Mouse (Mus musculus) neural tube, embryonic 12.5 days (tissue): ENCODE data around the gene Nub1. TPM values are rescaled to one million over a fixed set of nuclear protein-coding genes. Genes with fewer than 3 reads are reported as not detected.

ENCODE experiments used
- ATAC-seq: fragments of 200-750 bp; cut with Nextera tagmentation; 2 replicates; pipeline ENCODE4 v1.8.0; 2017; ENCODE audit warnings: low read depth, mild to moderate bottlenecking, moderate TSS enrichment, moderate library complexity; ENCODE audit not compliant: low FRiP score
- H3K27ac ChIP-seq: fragments of 300-500 bp; sonication (generic); 2 replicates; pipeline ENCODE4 v1.5.1; 2016
- H3K27me3 ChIP-seq: fragments of 300-500 bp; sonication (generic); replicated peaks from 2 replicates; pipeline ENCODE4 v1.6.1; 2016; ENCODE audit warnings: mild to moderate bottlenecking
- H3K36me3 ChIP-seq: fragments of 300-500 bp; sonication (generic); 2 replicates; pipeline ENCODE4 v1.6.1; 2016; ENCODE audit warnings: mild to moderate bottlenecking
- H3K4me1 ChIP-seq: fragments of 300-500 bp; sonication (generic); 2 replicates; pipeline ENCODE4 v1.6.1; 2016
- H3K4me2 ChIP-seq: fragments of 300-500 bp; sonication (generic); replicated peaks from 2 replicates; pipeline ENCODE4 v1.6.1; 2016; ENCODE audit warnings: mild to moderate bottlenecking
- H3K4me3 ChIP-seq: fragments of 300-500 bp; sonication (generic); 2 replicates; pipeline ENCODE4 v1.5.1; 2016
- H3K9ac ChIP-seq: fragments of 300-500 bp; sonication (generic); 2 replicates; pipeline ENCODE4 v1.6.1; 2016; ENCODE audit warnings: mild to moderate bottlenecking
- H3K9me3 ChIP-seq: fragments of 300-500 bp; sonication (generic); 2 replicates; pipeline ENCODE4 v1.6.1; 2016; ENCODE audit warnings: mild to moderate bottlenecking
- WGBS: fragments of 180-500 bp; shearing (Covaris S2); methylation state at CpG from one replicate; pipeline ENCODE4 v1.1.7; 2016; 5-methylcytosine and 5-hydroxymethylcytosine counted together
- polyA plus RNA-seq: library from polyadenylated mRNA; unstranded; fragments of >200 nt; fragmentation: Nextera tagmentation; extraction: Ambion mirVana; gene quantifications from 2 replicates; pipeline ENCODE4 v1.2.1, GENCODE M21; 2016

Nub1 gene
- polyA plus RNA-seq, result 39.8 and 44.2 TPM in 2 replicates

DNA sequence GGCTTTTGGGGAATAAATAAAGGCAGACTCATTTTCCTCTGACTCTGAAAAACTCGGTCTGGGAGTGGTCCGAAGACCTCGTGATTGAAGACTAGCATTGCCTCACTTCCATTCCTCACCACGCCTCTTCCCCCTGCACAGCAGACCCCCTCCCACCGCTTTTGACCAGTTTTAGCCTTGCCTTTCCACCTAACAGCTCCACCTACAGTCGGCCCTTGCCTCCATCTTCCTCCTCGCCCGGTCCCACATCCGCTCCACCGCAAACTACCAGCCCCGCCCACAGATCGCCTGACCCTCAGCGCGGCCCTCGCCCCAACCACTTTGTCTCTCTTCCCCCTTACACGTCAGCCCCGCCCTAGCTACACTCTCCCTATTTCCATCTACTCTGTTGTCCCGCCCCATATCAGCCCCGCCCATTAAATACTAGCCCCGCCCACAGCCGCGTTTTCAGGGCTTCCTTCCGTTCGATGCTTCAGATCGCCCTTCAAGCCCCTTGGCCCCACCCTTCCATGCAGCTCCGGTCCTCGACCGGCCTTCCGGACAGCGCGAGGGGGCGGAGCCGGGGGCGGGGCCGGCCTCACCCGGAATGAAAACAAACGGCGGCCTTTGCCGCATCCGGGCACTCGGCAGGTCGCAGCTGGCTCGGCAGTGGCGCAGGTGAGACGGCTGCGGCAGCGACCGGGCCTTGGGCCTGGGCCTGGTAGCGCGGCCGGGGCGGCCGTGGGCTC lies at the start of gene Nub1:
TSS of gene Nub1 (plus strand) at position 167 of the 728 bp plus-strand sequence.
- H3K4me2 ChIP-seq, result peak within 1 kb of the TSS; percentile 71

GRCm38 (mm10) chr5:24636987-24637386 lies 48.3 kb upstream of the Nub1 start:
- no peaks in the 10 kb centered on the region for H3K27me3 ChIP-seq
- H3K36me3 ChIP-seq, result no peaks in the 10 kb centered on the region
- no peak overlapping the region for H3K9ac ChIP-seq
- no peaks in the 10 kb centered on the region for H3K9me3 ChIP-seq
- no peak overlapping the region for H3K4me2 ChIP-seq
- 80% methylated on average over 4 of the region's 4 CpGs for WGBS
- no peak for ATAC-seq
- no peak overlapping the region for H3K27ac ChIP-seq
- no peak overlapping the region for H3K4me3 ChIP-seq
- peaks cover 3% of the 10 kb centered on the region; the same call in 1 of the 2 replicates for H3K4me1 ChIP-seq

More for the DNA sequence above, at the start of gene Nub1:
- peak within 1 kb of the TSS; percentile 72 for H3K27ac ChIP-seq
- H3K27me3 ChIP-seq, result no peaks in the 10 kb centered on the region
- ATAC-seq, result peak; percentile 97
- peaks cover 15% of the 10 kb centered on the region for H3K36me3 ChIP-seq
- H3K9me3 ChIP-seq, result no peaks in the 10 kb centered on the region
- H3K4me1 ChIP-seq, result peaks cover 6% of the 10 kb centered on the region; the same call in 1 of the 2 replicates
- peak within 1 kb of the TSS; percentile 91 for H3K4me3 ChIP-seq
- peak within 1 kb of the TSS; percentile 82 for H3K9ac ChIP-seq
- under 1% methylated on average over 53 of the region's 53 CpGs for WGBS

DNA sequence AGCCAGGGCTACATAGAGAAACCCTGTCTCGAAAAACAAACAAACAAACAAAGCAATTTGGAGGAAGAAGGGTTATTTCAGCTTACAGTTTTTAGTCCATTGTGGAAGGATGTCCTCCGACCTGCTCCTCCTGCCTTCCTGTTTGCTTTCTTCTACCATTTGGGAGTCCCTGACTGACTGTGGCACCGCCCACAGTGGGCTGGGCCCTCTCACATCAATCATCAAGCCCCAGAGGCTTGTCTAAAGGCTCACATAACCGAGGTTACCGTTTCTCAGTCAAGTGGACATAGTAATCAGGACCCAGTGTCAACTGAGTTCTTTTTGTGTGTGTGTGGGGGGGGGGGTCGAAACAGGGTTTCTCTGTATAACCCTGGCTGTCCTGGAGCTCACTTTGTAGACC lies 47.2 kb upstream of the Nub1 start:
- no peak overlapping the region for H3K4me3 ChIP-seq

DNA sequence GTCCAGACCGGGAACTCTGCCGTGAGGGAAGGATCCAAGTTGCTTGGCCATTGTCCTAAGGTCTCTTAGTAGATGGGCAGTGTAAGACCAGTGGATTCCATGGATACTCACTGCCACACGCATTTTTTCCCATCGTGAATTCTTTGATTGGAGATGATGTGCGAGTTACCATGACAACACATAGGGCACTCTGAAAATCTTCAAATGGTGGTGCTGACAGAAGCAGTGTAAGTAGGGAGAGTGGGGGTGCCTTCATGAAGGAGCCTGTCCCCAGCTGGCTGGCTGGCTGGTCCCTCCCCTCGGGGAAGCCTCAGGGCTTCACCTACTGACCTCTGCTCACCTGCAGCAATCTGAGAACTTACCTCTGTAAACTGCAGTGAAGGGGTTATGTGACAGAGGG lies 46.3 kb upstream of the Nub1 start:
- WGBS, result 76% methylated on average over 6 of the region's 6 CpGs
- no peak overlapping the region for H3K9ac ChIP-seq
- no peaks in the 10 kb centered on the region for H3K36me3 ChIP-seq
- no peak overlapping the region for H3K4me2 ChIP-seq
- no peak overlapping the region for H3K27ac ChIP-seq
- no peaks in the 10 kb centered on the region for H3K9me3 ChIP-seq
- H3K4me3 ChIP-seq, result no peak overlapping the region
- peaks cover 3% of the 10 kb centered on the region; the same call in 1 of the 2 replicates for H3K4me1 ChIP-seq
- no peaks in the 10 kb centered on the region for H3K27me3 ChIP-seq
- ATAC-seq, result no peak

More for the DNA sequence above, 47.2 kb upstream of the Nub1 start:
- H3K27me3 ChIP-seq, result no peaks in the 10 kb centered on the region
- no peak for ATAC-seq
- no peak overlapping the region for H3K27ac ChIP-seq
- no peak overlapping the region for H3K4me2 ChIP-seq
- 65% methylated on average over 6 of the region's 6 CpGs for WGBS
- H3K9ac ChIP-seq, result no peak overlapping the region
- no peaks in the 10 kb centered on the region for H3K36me3 ChIP-seq
- peaks cover 3% of the 10 kb centered on the region; the same call in 1 of the 2 replicates for H3K4me1 ChIP-seq
- H3K9me3 ChIP-seq, result no peaks in the 10 kb centered on the region

GRCm38 (mm10) chr5:24645454-24645853 lies 39.9 kb upstream of the Nub1 start:
- Histone ChIP-seq H3K9ac (no peak overlapping the region), H3K9me3 (no peaks in the 10 kb centered on the region), H3K4me1 (no peaks in the 10 kb centered on the region), H3K27me3 (no peaks in the 10 kb centered on the region), H3K27ac (no peak overlapping the region), H3K4me3 (no peak overlapping the region), H3K36me3 (no peaks in the 10 kb centered on the region), H3K4me2 (no peak overlapping the region)
- ATAC-seq, result no peak
- WGBS, result 82% methylated on average over 1 of the region's 1 CpGs

GRCm38 (mm10) chr5:24649231-24649630 lies 36.1 kb upstream of the Nub1 start:
- H3K9me3 ChIP-seq, result no peaks in the 10 kb centered on the region
- no peaks in the 10 kb centered on the region for H3K36me3 ChIP-seq
- no peak overlapping the region for H3K4me3 ChIP-seq
- H3K27ac ChIP-seq, result no peak overlapping the region
- no peaks in the 10 kb centered on the region for H3K4me1 ChIP-seq
- H3K9ac ChIP-seq, result no peak overlapping the region
- WGBS, result 71% methylated on average over 4 of the region's 4 CpGs
- 0 out of 2 replicates have a peak, but pooled peaks cover 6% of the 10 kb centered on the region for H3K27me3 ChIP-seq
- H3K4me2 ChIP-seq, result no peak overlapping the region
- no peak for ATAC-seq

DNA sequence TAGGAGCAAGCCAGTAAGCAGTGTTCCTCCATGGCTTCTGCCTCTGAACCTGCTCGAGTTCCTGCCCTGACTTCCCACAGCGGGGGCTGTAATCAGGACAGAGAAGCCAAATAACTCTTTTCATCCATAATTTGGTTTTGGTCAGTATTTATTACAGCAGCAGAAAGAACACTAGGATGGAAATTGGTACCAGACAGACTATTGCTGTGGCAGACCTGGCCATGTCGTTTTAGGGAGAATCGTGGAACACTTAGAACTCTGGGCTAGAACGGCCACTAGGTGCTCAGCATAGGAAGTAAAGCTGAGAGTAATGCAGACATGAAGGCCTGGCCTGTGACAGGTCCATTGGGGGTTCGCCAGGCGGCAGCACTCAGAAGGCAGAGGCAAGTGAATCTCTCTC lies 35.6 kb upstream of the Nub1 start:
- Histone ChIP-seq H3K4me2 (no peak overlapping the region), H3K9ac (no peak overlapping the region), H3K27me3 (0 out of 2 replicates have a peak, but pooled peaks cover 6% of the 10 kb centered on the region), H3K4me1 (no peaks in the 10 kb centered on the region), H3K36me3 (no peaks in the 10 kb centered on the region), H3K9me3 (no peaks in the 10 kb centered on the region), H3K4me3 (no peak overlapping the region), H3K27ac (no peak overlapping the region)
- 76% methylated on average over 7 of the region's 7 CpGs for WGBS
- no peak for ATAC-seq

DNA sequence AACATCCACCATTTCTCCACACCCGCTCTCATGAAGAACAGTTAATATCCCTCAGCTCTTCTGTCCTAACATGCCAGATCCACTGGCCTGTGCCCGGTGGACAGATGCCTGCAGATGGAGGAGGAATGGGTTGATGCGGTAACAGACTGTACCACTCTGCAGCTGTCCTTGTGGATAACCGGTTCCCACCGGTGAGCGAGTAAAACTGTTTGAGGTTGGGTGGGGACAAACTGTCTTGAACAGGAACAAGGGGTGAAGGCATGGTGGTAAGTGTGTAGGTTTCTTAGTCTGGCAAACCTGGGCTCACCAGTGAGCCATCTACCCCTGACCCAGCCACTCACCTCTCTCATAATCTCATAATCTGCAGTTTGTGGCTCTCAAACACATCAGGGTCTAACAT lies 34.0 kb upstream of the Nub1 start:
- H3K9me3 ChIP-seq, result no peaks in the 10 kb centered on the region
- H3K4me1 ChIP-seq, result no peaks in the 10 kb centered on the region
- 0 out of 2 replicates have a peak, but pooled peaks cover 6% of the 10 kb centered on the region for H3K27me3 ChIP-seq
- no peak for ATAC-seq
- H3K4me2 ChIP-seq, result no peak overlapping the region
- H3K27ac ChIP-seq, result no peak overlapping the region
- no peaks in the 10 kb centered on the region for H3K36me3 ChIP-seq
- no peak overlapping the region for H3K4me3 ChIP-seq
- no peak overlapping the region for H3K9ac ChIP-seq
- WGBS, result 84% methylated on average over 6 of the region's 6 CpGs

DNA sequence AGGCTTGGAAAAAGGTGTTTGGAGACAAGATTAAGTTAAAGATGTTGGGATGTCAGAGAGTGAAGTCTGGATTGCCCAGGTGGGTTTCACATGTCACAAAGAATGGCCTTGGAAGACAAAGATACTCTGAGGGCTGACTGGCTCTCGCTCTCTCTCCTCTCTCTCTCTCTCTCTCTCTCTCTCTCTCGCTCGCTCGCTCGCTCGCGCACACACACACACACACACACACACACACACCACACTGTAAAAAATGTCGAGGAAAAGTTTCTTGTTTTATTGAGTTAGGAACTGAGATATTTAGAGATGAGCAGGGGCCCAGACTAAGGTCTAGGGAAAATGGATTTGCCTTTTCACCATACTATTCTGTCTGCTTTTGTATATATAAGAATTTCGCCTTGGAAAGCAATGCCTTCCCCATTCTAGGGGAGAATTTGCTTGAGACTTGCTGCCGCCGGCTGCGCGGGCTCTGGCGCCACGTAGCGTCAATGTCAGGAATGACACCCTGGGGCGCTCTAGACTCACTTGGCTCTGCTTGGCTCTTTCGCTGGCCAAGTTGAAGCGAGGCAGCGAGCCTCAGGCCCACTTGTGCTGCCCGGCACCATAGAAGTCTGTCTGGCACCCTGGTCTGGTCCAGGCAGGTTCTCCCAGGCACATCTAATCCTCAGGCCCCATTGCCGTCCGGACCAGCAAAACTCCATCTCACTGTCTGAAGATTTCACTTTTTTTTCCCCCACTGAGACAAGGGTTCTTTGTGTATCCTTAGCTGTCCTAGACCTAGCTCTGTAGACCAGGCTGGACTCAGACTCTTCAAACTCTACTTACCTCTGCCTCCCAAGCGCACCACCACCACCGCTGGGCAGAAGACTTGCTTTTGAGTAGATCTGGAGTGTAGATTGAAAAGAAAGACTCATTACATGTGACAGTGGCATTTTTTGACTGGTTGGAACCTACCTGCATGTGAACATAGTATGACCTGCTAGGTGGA lies 33.3 kb upstream of the Nub1 start:
- Histone ChIP-seq H3K4me1 (no peaks in the 10 kb centered on the region), H3K9me3 (no peaks in the 10 kb centered on the region), H3K27me3 (0 out of 2 replicates have a peak, but pooled peaks cover 6% of the 10 kb centered on the region), H3K4me2 (no peak overlapping the region), H3K27ac (no peak overlapping the region), H3K36me3 (no peaks in the 10 kb centered on the region), H3K9ac (no peak overlapping the region), H3K4me3 (no peak overlapping the region)
- peak; percentile 69 for ATAC-seq
- WGBS, result 29% methylated on average over 25 of the region's 25 CpGs

DNA sequence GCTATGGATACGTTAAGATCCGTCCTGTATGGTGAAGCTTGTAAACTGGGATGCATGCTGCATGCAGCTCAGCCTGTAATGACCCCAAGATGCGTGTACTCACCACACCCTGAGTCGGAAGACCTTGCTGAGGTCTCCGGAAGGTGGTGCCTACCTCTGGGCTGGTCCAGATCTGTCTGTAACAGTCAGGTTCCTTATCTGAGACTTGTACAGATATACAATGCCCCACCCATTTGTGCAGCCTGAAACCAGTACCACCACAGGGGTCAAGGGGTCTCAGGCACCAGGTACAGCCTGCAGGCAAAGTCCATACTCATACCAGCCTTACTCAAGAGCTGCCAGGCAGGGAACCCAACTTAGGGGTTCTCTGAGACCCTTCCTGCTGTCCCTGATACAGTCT lies 32.6 kb upstream of the Nub1 start:
- WGBS, result 86% methylated on average over 5 of the region's 5 CpGs
- Histone ChIP-seq H3K4me1 (no peaks in the 10 kb centered on the region), H3K9ac (no peak overlapping the region), H3K4me2 (no peak overlapping the region), H3K4me3 (no peak overlapping the region), H3K27ac (no peak overlapping the region), H3K36me3 (no peaks in the 10 kb centered on the region), H3K27me3 (0 out of 2 replicates have a peak, but pooled peaks cover 6% of the 10 kb centered on the region), H3K9me3 (no peaks in the 10 kb centered on the region)
- ATAC-seq, result no peak

DNA sequence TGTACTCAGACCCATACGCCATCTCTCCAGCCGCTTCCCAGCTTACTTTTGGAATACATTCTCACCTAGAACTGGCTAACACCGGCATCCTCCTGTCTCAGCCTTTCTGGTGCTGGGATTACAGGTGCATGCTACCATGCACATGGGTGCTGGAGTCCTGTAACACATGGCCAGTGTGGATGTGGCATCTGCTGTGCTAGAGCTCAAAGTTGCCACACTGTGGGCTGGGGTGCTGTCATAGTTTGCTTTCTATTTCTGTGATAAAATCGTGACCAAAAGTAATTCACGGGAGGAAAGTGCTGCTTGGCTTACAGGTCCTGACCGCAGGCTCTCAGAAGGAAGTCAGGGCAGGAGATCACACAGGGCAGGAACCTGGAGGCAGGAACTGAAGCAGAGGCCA lies 30.8 kb upstream of the Nub1 start:
- H3K9ac ChIP-seq, result no peak overlapping the region
- no peak overlapping the region for H3K4me2 ChIP-seq
- H3K4me3 ChIP-seq, result no peak overlapping the region
- WGBS, result 88% methylated on average over 6 of the region's 6 CpGs
- H3K9me3 ChIP-seq, result no peaks in the 10 kb centered on the region
- H3K36me3 ChIP-seq, result no peaks in the 10 kb centered on the region
- ATAC-seq, result no peak
- H3K4me1 ChIP-seq, result no peaks in the 10 kb centered on the region
- H3K27me3 ChIP-seq, result 0 out of 2 replicates have a peak, but pooled peaks cover 6% of the 10 kb centered on the region
- no peak overlapping the region for H3K27ac ChIP-seq

DNA sequence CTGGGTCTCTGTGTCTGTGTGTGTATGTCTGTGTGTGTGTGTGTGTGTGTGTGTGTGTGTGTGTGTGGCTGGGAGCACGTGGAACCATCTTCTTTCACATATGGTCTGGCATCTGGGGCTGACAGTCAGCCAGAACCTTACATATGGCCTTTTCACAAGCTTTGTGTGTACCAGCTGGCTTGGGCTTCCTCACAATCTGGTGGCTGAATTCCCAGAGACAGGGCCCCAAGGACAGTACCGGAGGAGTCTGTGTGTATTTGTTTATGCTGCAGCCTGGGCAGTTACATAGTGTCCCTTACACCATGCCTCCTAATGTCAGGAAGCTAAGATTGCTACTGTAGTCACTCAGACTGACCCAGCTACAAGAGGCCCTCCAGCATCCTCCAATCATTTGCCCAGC lies 28.2 kb upstream of the Nub1 start:
- WGBS, result 48% methylated on average over 2 of the region's 2 CpGs
- Histone ChIP-seq H3K36me3 (no peaks in the 10 kb centered on the region), H3K4me1 (no peaks in the 10 kb centered on the region), H3K4me2 (no peak overlapping the region), H3K9ac (no peak overlapping the region), H3K4me3 (no peak overlapping the region), H3K27ac (no peak overlapping the region), H3K27me3 (0 out of 2 replicates have a peak, but pooled peaks cover 6% of the 10 kb centered on the region), H3K9me3 (no peaks in the 10 kb centered on the region)
- ATAC-seq, result no peak
